Mouse (Mus musculus) spleen, adult 18-20 months (tissue): ENCODE data around the gene Med10.
A peak's percentile ranks its signal among the peaks of the same experiment; 100 is the strongest.

Experiments used
- DNase-seq, 2 experiments: peaks; one replicate each; pipeline ENCODE4 v3.0.0; 2022; ENCODE audit warnings: mixed read lengths in 2 of 2

Gene Med10

DNA sequence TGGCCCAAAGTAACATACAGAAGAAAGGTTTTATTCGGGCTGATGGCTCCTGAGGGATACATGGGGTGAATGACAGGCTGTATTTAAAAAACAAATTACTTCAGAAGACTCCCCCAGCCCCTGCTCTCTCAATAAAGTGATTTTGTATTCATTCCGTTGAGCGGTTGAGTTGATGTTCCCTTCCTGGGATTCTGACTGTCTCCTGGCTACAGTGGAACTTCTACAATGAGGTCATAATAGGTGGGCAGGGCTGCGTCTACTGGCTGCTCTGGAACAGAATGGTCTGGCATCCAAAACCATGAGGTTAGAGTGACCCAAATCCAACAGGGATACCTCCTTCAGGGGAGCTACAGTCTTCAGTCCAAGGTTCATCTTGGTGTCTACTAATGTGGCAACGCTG, at the start of gene Med10:
Gene Med10, plus strand, starts transcription at position 301 of the 400 bp plus-strand sequence.
- no peak for DNase-seq

DNA sequence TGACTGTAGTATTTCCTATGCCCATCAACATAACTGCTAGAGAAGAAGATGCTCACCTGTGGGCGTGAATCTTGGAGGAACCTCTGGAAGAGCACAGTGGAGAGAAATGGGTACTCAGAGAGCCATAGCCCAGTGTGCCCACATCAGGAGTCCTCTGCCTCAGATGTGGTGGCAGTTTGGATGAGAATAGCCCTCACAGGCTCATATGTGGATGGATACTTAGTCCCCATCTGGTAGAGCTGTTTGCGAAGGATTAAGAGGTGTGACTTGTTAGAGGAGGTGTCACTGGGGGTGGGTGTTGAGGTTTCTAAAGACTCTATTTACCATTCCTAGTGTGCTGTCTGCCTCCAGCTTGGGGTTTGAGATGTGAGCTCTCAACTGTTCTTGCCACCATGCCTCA, 49.3 kb upstream of the Med10 start:
- DNase-seq: no peak

DNA sequence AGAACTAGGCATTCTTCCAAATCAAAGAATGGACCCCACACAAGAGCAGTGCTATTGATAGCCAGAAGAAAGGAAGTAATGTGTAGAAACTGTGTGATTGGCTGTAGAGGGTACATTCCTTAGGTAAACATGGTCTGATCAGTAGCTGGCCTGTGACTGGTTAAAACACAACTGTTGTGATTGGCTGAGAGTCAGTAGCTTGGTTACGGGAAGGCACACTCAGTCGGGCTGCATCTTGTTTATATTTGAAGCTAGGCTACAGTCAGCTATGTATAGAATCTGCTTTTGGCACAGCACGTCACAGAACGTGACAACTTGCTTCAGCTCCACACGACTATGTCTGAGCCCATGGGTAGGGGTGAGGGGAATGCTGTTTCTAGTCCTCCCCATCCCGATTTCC, 43.2 kb upstream of the Med10 start:
- no peak for DNase-seq

DNA sequence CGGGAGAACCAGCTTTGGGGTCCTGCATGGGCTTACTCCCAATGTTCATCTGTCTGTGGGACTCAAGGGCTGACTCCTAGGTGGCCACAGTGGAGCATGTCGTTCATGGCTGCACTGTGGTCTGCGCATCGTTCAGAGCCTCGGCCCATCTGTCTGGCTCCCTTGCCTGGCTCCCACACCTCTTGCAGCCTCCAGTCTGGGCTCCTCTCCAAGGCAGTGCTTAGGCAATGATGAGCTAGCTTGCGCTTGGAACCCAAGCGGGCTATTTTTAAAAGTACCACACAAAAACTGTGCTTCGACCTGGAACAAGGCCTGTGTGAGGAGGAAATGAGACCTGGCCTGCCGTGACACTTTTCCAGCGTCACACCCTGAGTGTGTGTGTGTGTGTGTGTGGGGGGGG, 40.8 kb upstream of the Med10 start:
- no peak for DNase-seq

DNA sequence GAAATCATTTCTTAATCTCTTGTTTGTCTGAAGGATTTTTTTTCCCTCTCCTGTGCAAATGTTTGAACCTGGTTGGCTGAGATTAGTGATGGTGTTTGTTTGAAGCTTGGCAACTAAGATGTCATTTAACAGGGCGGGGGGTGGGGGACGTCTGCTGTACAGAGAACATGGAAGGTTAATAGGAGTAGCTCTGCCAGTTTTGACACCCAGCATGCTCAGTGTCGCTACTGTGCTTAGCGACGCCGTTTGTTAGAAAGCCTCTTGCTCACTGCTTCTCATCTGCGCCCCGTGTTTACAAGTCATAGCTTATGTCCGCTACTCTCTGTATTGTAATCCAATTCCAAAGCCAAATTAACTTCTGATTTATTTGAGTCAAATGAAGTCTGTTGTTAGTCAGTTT, 37.5 kb upstream of the Med10 start:
- no peak for DNase-seq

DNA sequence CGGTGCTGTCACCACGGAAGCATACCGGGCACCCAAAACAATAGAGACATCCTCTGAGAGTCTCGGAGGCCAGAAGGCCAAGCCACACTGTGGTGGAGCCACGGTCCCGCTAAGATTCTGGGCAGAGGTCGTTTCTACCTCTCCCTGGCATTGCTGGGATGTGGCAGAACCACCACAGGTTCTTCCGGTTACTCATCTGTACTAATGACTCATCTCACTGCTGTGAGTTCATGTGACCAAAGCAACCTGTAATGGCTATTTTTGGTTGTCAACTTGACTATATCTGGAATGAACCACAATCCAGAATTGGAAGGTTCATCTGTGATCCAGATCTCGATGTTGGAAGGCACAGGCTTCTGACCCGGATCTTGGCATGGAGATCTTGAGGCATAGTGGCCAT, 34.0 kb upstream of the Med10 start:
- DNase-seq: no peak

GRCm38 (mm10) chr13:69770538-69771456, 31.4 kb upstream of the Med10 start:
- no peak for DNase-seq

DNA sequence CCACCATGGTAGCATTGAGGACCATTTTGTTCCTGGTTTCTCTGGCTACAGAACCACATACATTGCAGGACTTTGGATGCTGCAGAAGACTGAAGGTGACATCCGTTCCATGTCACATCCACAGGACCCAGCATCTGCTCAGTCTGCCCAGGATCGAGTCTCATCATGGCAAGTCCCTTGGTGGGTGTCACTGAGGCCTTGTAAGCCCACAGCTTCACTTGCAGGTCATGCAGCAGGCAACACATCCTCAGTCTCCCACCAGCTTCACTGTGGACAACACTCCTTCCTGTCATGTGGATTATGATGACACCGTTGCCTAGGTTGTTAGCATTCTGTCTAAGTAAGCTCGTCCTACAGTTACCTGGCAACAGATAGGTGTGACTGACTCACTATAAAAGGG, 29.8 kb upstream of the Med10 start:
- no peak for DNase-seq

GRCm38 (mm10) chr13:69778221-69778620, 24.0 kb upstream of the Med10 start:
- no peak for DNase-seq

- no peak for DNase-seq
These were observed 13.5 kb upstream of the Med10 start for GRCm38 (mm10) chr13:69788704-69789103.

GRCm38 (mm10) chr13:69791814-69792213, 10.4 kb upstream of the Med10 start:
- no peak for DNase-seq

- no peak for DNase-seq
These were observed 9.6 kb upstream of the Med10 start for GRCm38 (mm10) chr13:69792541-69793009.

- no peak for DNase-seq
These were observed 7.4 kb upstream of the Med10 start for GRCm38 (mm10) chr13:69794808-69795207.

DNA sequence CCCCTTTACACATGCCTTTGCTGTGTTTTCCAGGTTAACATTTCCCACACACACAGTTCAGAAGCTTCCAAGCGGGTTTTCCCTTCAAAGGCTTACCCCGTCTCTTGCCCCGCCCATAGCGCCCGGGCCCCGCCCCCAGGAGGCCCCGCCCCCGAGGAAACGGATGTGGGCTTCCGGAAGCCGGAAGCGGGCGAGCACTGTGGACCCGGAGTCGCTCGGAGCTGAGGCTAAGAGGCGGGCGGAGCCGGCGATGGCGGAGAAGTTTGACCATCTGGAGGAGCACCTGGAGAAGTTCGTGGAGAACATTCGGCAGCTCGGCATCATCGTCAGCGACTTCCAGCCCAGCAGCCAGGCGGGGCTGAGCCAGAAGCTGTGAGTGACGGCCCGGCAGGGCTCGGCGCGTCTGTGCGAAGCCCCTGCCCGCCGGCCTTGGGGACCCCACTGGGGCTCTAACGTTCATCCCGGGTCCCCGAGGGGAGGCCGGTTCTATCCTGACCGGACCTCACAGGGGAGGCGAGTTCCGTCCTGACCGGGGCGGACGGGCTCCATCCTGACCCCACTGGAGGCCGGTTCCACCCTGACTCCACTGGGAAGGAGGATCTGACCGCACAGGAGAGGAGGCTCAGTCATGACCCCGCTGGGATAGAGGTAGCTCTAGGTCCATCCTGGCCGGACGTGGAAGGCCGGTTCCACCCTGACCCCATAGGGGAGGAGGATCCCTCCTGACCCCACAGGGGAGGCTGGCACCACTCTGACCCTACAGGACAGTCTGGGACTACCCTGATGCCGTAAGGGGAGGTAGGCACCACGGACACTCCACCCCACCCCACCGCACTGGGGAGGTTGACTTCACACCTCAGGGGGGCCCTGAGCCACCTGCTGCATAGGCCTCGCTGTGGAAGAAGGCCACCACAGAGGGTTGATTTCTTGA, 7.8 kb downstream of the Med10 start:
- peak; percentile 74 to 84 for DNase-seq

- no peak for DNase-seq
These were observed 8.9 kb downstream of the Med10 start for GRCm38 (mm10) chr13:69810936-69811680.

DNA sequence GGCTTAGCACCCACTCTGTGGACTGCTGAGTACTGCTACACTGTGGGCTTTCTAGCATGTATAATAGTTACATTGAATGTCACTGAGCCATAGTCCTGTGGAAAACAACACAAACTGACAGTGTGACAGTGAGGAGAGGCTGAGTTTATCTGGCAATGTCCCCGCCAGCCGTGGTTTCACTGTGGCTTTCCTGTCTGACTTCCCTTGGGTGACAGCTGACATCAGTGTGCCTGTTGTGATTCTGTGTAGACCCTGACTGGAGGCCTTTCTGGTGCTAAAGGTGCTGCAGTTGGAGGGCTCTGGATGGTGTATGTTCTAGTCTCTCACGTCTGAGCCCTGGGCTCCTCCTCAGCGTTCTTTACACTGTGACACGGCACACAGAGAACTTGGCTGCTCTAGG, 11.7 kb downstream of the Med10 start:
- no peak for DNase-seq

GRCm38 (mm10) chr13:69818306-69818705, 16.1 kb downstream of the Med10 start:
- DNase-seq: no peak

GRCm38 (mm10) chr13:69821169-69821822, 19.1 kb downstream of the Med10 start:
- no peak for DNase-seq

- no peak for DNase-seq
These were observed 21.9 kb downstream of the Med10 start for GRCm38 (mm10) chr13:69823920-69824637.

DNA sequence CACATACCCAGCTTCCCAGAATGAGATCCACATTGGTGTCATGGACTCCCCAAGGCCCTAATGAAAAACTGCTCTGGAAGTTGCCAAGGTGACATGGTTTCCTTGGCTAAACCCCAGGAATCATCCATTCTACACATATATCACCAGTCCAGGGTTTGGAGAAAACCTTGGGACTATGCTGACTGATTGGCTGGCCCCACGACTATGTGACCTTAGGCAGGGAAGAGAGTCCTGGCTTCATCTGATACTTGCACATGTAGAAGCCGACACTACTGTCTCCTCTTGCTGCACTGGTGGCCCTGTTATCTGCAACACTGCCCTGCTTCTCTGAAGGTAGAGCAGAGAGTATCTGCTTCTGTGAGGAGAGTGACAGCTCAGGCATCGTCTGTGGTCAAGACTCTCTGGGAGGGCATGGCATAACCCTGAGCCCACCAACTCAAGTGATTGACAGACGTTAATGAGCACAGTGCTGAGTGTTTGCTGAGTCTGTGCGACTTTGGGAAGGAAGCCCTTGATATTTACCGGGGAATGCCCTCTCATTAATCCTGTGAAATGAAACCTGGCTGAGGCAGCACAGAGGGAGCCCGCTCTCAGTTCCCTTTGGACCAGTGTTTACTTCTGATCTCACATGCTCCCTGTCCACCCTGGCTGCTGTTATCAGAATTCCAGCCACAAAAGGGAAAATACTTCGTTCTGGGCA, 23.4 kb downstream of the Med10 start:
- DNase-seq: no peak

- DNase-seq: no peak
These were observed 28.4 kb downstream of the Med10 start for GRCm38 (mm10) chr13:69830606-69831005.
